Mouse (Mus musculus) ES-E14 (cell line): ENCODE data around the gene Tssk6. TPM values are rescaled to one million over a fixed set of nuclear protein-coding genes. Genes with fewer than 3 reads are reported as not detected.

Experiments
- DNase-seq: peaks from one replicate; pipeline ENCODE4 v3.0.0-alpha.2; 2013; ENCODE audit warnings: low read depth, low spot score
- H3K27ac ChIP-seq: 2 replicates; pipeline ENCODE4 v1.5.1; 2012; ENCODE audit warnings: low read depth, mild to moderate bottlenecking, low read length, moderate library complexity, mixed read lengths; ENCODE audit not compliant: poor library complexity, insufficient read depth, severe bottlenecking
- H3K36me3 ChIP-seq: 2 replicates; pipeline ENCODE4 v1.6.1; 2012; ENCODE audit warnings: mild to moderate bottlenecking, low read length, moderate library complexity, mixed read lengths; ENCODE audit not compliant: control insufficient read depth, poor library complexity, insufficient read depth, severe bottlenecking
- H3K4me1 ChIP-seq, 2 experiments: fragments of 150-350 bp in 1 of 2; sonication (generic) in 1 of 2; 2 replicates each; pipeline ENCODE4 v1.6.1; 2012; ENCODE audit warnings: low read length in 2 of 2, mild to moderate bottlenecking in 1 of 2, mixed read lengths in 1 of 2; ENCODE audit not compliant: control insufficient read depth in 2 of 2, insufficient read depth in 2 of 2, poor library complexity in 1 of 2
- H3K4me3 ChIP-seq, 2 experiments: fragments of 150-350 bp in 1 of 2; sonication (generic) in 1 of 2; 2 replicates each; pipeline ENCODE4 v1.5.1; 2012; ENCODE audit warnings: low read length in 2 of 2, low read depth in 1 of 2, mild to moderate bottlenecking in 1 of 2, mixed read lengths in 1 of 2; ENCODE audit not compliant: insufficient read depth in 1 of 2, poor library complexity in 1 of 2, severe bottlenecking in 1 of 2
- H3K9ac ChIP-seq: 2 replicates; pipeline ENCODE4 v1.6.1; 2012; ENCODE audit warnings: low read depth, mild to moderate bottlenecking, low read length, mixed read lengths; ENCODE audit not compliant: poor library complexity, insufficient read depth, severe bottlenecking
- H3K9me3 ChIP-seq: fragments of 150-350 bp; sonication (generic); 2 replicates; pipeline ENCODE4 v1.6.1; 2012; ENCODE audit warnings: low read depth, mild to moderate bottlenecking, low read length; ENCODE audit not compliant: control insufficient read depth, insufficient read depth
- CHD2 ChIP-seq: IDR thresholded peaks from 2 replicates; pipeline ENCODE4 v1.6.1; 2014; ENCODE audit warnings: mild to moderate bottlenecking, low read depth, low read length, inconsistent platforms
- HCFC1 ChIP-seq: IDR thresholded peaks from 2 replicates; pipeline ENCODE4 v1.6.1; 2012; ENCODE audit warnings: low read length, inconsistent platforms, borderline replicate concordance; ENCODE audit not compliant: insufficient read depth
- MAFK ChIP-seq: IDR thresholded peaks from 2 replicates; pipeline ENCODE4 v1.6.1; 2014; ENCODE audit warnings: mild to moderate bottlenecking, low read depth, low read length, inconsistent platforms; ENCODE audit not compliant: insufficient read depth
- ZC3H11A ChIP-seq: IDR thresholded peaks from 2 replicates; pipeline ENCODE4 v1.6.1; 2012; ENCODE audit warnings: low read depth, mild to moderate bottlenecking, inconsistent platforms, low read length, borderline replicate concordance
- ZNF384 ChIP-seq: IDR thresholded peaks from 2 replicates; pipeline ENCODE4 v1.6.1; 2012; ENCODE audit warnings: low read depth, low read length, inconsistent platforms
- in situ Hi-C, 2 experiments: fragments of 600-800 bp; cut with MboI; formaldehyde crosslinking; loops; one replicate each; pipeline ENCODE4 v1.15.1; 2025; ENCODE audit warnings: low sequenced_read_pairs in 2 of 2, inconsistent platforms in 1 of 2; ENCODE audit not compliant: unreplicated experiment in 2 of 2
- total RNA-seq: library from RNA; depleted of rRNA; stranded (reverse); fragments of 300-350 nt; gene quantifications from 2 replicates; pipeline ENCODE4 v1.2.3, GENCODE M21; 2012

Gene Tssk6
- total RNA-seq, 1 experiment, result 2.5 TPM

DNA sequence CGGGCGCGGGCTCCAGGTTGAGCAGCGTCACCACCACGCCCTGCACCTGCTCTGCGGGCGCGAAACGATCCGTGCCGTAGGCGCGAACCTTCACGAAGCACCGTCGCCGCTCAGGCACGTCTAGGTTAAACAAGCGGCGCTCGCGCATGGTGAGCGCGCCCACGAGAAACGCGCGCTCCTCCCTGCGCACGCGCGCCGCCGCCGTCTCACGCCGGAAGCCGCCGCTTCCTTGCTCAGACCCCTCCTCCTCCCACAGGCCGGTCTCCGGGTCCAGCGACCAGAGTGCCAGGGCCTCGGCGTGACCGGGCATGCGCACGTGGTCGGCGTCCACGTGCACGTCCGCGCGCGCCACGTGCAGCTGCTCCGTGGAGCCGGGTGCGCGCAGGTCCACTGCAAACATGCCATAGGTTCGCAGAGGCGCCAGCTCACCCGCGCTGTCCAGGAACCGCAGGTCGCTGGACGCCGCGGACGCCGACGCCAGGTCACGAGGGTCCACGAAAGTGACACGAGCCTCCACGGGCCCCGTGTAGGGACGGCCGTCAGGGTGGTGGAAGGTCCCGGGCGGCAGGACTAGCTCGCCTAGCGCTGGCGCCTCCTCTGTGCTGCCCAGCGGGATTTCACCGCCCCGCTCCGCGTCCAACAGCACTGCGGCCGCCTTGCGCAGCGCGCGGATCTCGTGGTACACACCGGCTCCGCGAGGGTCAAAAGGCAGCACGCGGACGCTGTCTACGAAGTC, 19.8 kb upstream of the Tssk6 start:
- no peaks in the 10 kb centered on the region for H3K36me3 ChIP-seq
- H3K9me3 ChIP-seq, result no peaks in the 10 kb centered on the region
- H3K4me3 ChIP-seq, result peak overlapping the region; percentile 40 to 55; a peak in 3 of 4 replicates
- DNase-seq, result no peak
- H3K9ac ChIP-seq, result peak overlapping the region; percentile 18; the same call in 1 of the 2 replicates
- no peak overlapping the region for H3K27ac ChIP-seq
- no peak for TF ChIP-seq ZNF384
- no peak for TF ChIP-seq MAFK
- no peak for TF ChIP-seq HCFC1
- no peak for TF ChIP-seq CHD2
- TF ChIP-seq ZC3H11A, result no peak
- in situ Hi-C loops, result no loop called here
- H3K4me1 ChIP-seq, result peaks cover 0 to 15% of the 10 kb centered on the region in 2 experiments; a peak in 1 of 4 replicates

DNA sequence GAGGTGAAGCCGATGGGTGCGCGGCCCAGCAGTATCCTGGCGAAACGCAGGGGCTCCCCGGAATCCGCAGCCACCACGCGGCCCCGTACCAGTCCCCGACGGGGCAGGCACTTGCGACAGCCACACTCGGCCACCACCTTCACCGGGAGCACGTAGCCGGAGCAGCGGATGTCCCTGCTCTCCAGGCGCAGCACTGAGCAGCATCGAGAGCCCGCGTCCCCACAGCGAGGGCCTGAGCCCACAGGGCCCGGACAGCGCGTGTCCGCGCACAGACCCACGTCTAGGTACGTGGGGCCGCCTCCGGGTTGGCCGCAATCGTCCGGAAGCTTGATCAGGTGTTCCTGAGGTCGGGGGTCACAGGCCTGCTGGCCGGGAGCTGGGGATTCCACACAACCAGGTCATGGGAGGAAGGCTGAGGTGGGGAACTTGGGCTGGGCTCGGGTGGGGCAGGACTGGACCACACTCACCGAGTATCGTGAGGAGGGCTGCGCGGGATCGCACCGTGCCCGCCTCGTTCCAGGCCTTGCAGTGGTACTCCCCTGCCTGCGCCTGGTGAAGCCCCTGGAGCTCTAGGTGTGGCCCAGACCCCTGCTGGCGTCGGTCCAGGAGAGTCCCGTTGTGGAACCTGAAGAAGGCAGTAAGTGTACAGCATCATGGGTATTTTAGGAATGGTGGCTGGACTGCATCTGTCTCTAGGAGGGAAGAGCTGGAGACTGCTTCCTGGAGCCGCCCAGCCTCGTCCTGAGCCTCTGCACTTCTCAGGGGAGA, 19.0 kb upstream of the Tssk6 start:
- Histone ChIP-seq H3K4me3 (peak overlapping the region; percentile 40 to 55; a peak in 3 of 4 replicates), H3K9ac (0 out of 2 replicates have a peak overlapping the region, but pooled peaks have one; percentile 11), H3K36me3 (no peaks in the 10 kb centered on the region), H3K4me1 (peaks cover 0 to 15% of the 10 kb centered on the region in 2 experiments; a peak in 1 of 4 replicates), H3K27ac (no peak overlapping the region), H3K9me3 (no peaks in the 10 kb centered on the region)
- in situ Hi-C loops, result no loop called here
- TF ChIP-seq ZNF384 (no peak), HCFC1 (no peak), CHD2 (no peak), MAFK (no peak), ZC3H11A (no peak)
- DNase-seq, result no peak

- TF ChIP-seq HCFC1, result no peak
- no peak for TF ChIP-seq MAFK
- TF ChIP-seq ZC3H11A, result no peak
- TF ChIP-seq CHD2, result no peak
- TF ChIP-seq ZNF384, result no peak
- Histone ChIP-seq H3K27ac (no peak overlapping the region), H3K4me1 (peaks cover 0 to 22% of the 10 kb centered on the region in 2 experiments; a peak in 1 of 4 replicates), H3K4me3 (no peak overlapping the region), H3K9me3 (no peaks in the 10 kb centered on the region), H3K36me3 (no peaks in the 10 kb centered on the region), H3K9ac (no peak overlapping the region)
- in situ Hi-C loops, result no loop called here
- DNase-seq, result no peak
Measured at GRCm38 (mm10) chr8:69884141-69884540, 17.8 kb upstream of the Tssk6 start.

DNA sequence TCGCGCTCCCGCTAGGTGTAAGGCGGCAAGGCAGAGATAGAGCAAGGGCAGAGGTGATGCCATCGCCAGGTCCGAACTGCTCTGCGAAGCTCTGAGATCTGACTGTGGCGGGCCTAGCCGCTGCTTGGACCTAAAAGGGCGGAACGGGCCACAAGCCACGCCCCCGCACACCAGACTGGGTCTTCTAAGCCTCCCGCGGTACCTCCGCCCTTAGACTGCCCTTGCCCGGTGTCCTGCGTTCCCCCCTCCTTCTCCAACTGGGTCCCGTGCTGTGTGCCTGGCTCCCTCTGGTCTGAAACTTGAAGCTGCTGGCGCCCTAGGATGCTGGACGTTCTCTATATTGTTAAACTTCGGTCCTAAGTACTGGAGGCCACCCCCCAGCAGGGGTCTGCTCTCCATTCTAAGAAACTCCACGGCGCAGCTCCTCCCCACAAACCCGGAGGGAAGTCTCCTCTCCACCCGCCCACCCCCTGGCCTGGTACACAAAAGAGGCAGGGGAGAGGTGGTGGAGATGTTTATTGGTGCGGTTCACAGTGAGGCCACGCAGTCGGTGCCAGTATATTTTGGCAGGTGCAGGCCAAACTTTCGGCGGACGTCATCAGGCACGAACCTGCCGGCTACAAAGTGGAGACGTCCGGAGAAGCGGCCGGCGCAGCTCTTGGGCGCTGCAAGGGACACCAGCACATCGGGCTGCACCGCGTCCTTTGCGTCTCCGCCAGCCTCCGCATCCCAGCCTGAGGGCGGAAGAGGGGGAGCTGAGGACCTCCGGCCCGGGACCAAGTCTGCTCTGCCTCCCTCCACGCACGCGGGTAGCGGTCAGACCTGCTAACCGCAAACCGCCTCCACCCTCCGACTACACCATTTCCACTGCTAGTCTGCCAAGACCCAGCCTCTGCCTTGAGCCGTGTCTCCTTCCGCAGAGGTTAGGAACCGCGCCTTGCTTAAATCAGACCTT, 14.4 kb upstream of the Tssk6 start, which contains the start of gene Cilp2:
TSS of gene Cilp2 (minus strand) at position 399 of the 955 bp plus-strand sequence.
- peak; percentile 54 for DNase-seq
- in situ Hi-C loops, result no loop called here
- Histone ChIP-seq H3K4me1 (peaks cover 3 to 16% of the 10 kb centered on the region in 2 experiments; a peak in 1 of 4 replicates), H3K36me3 (no peaks in the 10 kb centered on the region), H3K4me3 (peak within 1 kb of the TSS; percentile 5 to 57), H3K9ac (no peak within 1 kb of the TSS), H3K9me3 (no peaks in the 10 kb centered on the region), H3K27ac (no peak within 1 kb of the TSS)
- TF ChIP-seq ZNF384 (no peak), HCFC1 (no peak), ZC3H11A (no peak), MAFK (no peak), CHD2 (no peak)
